Mouse (Mus musculus) brain, embryonic 14.5 days (tissue): ENCODE measurements around the gene Wdr83os. TPM values are rescaled to one million over a fixed set of nuclear protein-coding genes. Genes with fewer than 3 reads are reported as not detected.

Experiments used
- DNase-seq: peaks from one replicate; pipeline ENCODE4 v3.0.0-alpha.2; 2011; ENCODE audit warnings: low read depth
- CTCF ChIP-seq: fragments of 200-500 bp; IDR thresholded peaks from 2 replicates; pipeline ENCODE4 v1.5.1; 2012; ENCODE audit warnings: inconsistent platforms, mild to moderate bottlenecking, moderate library complexity, borderline replicate concordance; ENCODE audit not compliant: insufficient read depth, insufficient read length; ENCODE audit errors: extremely low read depth
- POLR2A ChIP-seq: fragments of 200-500 bp; IDR thresholded peaks from 2 replicates; pipeline ENCODE4 v1.6.1; 2012; ENCODE audit warnings: mild to moderate bottlenecking, inconsistent platforms, borderline replicate concordance; ENCODE audit not compliant: poor library complexity, insufficient read depth, insufficient read length, severe bottlenecking; ENCODE audit errors: extremely low read depth
- polyA plus RNA-seq: library from polyadenylated mRNA; depleted of rRNA; stranded (reverse); fragments of >200 nt; gene quantifications from 2 replicates; pipeline ENCODE4 v1.2.3, GENCODE M21; 2012

The Wdr83os gene
- polyA plus RNA-seq, 1 experiment: 124 TPM

DNA sequence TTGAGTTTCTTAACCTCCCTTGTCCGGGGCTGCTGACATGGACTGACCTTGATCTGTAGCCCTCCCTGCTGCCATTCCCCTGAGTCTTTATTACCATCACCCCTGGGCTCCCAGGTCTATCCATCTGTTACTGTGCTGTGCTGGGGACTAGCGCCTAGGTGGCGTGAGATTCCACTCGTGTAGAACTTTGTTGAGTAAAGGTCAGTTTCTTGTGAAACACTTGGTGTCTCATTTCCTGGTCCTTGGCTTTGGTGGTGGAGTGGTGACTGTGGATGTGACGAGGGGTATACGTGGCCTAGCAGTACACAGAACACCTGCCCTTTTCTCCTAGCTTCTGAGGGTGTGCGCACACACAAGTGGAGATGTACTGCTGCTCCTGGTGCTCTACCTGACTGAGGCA lies 23.2 kb upstream of the Wdr83os start:
- no peak for DNase-seq
- TF ChIP-seq CTCF: no peak
- TF ChIP-seq POLR2A: no peak

DNA sequence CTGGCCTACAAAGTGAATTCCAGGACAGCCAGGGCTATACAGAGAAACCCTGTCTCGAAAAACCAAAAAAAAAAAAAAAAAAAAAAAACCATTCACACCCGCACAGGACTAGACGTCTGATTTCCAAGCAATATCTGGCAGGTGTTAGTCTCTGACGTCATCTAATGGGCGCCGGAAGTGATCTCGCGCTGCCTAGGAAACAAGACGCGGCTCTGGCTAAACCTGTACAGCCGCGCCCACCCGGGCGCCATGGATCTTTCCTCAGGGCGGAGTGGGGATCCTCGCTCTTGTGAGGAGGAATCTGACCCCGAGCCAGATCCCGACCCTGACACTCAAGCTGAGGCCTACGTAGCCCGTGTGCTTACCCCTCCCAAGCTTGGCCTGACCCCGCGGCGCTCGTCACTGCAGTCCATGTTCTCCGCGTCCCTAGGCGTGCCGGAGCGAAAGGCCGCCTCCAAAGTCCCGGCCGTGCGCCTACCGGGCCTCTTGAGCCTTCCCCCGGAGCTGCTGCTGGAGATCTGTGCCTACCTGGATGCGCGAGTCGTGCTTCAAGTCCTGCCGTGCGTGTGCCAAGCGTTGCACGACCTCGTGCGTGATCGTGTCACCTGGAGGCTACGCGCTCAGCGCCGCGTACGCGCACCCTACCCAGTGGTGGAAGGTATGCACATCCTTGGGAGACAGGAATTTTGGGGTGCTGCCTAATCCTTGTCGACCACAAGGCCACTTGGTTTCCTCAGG lies 20.5 kb upstream of the Wdr83os start, which contains the start of gene Fbxw9:
Gene Fbxw9 (plus strand): TSS at position 177 of the 738 bp plus-strand sequence.
- peak; percentile 98 for DNase-seq
- TF ChIP-seq CTCF (no peak), POLR2A (0 out of 2 replicates have a peak, but pooled peaks have one; percentile 25)

DNA sequence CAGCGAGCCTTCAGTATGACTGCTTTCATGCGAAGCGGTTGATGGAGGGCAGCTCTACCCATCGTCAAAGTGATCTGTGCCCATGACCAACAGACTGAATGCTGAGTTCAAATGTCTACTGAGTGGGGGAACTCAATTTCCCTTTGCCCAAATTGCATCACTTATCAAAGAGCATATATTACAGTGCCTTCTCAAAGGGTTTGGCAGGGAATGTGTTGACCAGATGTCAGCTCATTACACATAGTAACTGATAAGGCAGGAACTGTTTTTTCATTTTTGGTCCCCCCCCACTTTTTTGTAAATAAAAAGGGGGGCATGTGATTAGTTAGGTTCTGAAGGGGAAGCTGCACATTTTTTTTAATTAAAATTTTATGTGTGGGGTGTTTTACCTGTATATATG lies 17.9 kb upstream of the Wdr83os start:
- no peak for TF ChIP-seq CTCF
- TF ChIP-seq POLR2A: no peak
- DNase-seq: no peak

DNA sequence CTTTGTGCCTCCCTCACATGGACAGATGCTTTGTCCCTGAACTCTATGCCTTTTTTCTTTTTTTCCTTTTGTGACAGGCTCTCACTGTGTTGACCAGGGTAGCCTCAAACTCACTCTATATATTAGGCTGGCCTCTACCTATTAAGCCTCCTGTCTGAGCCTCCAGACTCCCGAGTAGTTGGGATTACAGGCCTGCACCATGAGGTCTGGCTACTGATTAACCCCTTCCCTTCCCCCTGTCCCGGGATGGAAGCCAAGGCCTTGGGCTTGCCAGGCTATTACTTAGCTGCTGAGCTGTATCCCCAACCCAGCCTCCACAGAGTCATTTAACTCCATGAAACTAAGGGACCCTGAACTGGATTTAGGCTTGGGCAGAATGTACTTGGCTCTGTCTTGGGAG lies 15.3 kb upstream of the Wdr83os start:
- no peak for TF ChIP-seq POLR2A
- no peak for DNase-seq

DNA sequence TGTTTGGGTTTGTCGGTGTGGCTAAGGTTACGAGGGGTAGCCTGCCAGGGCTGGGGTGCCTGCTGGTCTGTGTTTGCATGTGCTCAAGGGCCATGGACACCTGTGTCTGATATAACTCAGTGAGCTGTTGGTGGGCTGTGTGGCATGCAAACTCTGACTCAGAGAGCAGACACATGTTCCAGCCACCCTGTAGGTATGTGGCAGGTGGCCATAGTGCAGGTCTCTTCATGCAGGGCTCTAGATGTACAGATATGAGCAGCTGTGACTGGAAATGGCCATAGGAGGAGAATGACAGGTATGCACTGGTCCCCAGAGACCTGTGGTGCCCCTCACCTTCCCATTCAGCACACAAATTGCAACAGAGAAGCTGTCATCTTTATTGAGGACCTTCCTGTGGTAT lies 13.4 kb upstream of the Wdr83os start:
- no peak for DNase-seq

DNA sequence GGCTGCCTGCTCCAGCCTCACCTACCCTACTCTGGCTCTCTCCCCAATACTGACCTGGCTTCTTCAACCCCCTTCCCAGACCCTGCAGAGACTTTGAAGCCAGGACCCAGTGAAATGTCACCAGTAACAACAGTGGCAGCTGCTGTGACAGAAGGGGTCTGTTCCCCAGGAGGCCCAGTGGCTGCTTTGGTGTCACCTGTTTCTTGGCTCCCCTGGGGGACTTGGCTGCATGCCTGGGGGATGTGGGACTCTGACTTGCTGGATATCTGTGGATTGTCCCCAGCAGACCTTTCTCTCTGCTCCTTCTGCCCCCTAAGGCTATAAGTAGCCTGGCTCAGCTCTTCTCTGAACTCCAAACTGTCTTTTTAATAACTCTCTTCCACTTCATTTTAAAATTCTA lies 12.6 kb upstream of the Wdr83os start, which contains the start of gene Gm5741:
Gene Gm5741 (minus strand): TSS at position 1 of the 400 bp plus-strand sequence.
- TF ChIP-seq CTCF (no peak), POLR2A (no peak)
- DNase-seq: no peak

More for the DNA sequence above, 13.4 kb upstream of the Wdr83os start:
- TF ChIP-seq POLR2A: no peak
- TF ChIP-seq CTCF: no peak

DNA sequence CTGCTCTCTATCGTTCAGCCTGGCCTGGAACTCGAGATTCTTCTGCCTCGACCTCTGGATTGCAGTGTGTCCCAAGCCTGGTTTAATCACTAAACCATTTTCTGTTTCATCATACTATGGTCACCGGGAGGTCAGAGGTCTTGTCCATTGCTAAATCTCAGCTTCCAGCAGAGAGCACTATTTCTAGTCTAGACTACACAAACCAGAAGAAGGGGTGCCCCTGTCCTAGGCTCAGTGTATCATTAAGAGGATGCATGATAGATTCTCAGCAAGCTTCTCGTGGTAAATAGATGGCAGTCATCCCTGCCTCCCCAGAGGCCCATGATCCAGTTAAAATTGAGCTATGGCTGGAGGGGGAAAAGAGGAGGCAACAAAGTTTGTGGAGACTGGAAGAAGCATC lies 9.5 kb upstream of the Wdr83os start:
- no peak for DNase-seq
- TF ChIP-seq POLR2A: no peak

DNA sequence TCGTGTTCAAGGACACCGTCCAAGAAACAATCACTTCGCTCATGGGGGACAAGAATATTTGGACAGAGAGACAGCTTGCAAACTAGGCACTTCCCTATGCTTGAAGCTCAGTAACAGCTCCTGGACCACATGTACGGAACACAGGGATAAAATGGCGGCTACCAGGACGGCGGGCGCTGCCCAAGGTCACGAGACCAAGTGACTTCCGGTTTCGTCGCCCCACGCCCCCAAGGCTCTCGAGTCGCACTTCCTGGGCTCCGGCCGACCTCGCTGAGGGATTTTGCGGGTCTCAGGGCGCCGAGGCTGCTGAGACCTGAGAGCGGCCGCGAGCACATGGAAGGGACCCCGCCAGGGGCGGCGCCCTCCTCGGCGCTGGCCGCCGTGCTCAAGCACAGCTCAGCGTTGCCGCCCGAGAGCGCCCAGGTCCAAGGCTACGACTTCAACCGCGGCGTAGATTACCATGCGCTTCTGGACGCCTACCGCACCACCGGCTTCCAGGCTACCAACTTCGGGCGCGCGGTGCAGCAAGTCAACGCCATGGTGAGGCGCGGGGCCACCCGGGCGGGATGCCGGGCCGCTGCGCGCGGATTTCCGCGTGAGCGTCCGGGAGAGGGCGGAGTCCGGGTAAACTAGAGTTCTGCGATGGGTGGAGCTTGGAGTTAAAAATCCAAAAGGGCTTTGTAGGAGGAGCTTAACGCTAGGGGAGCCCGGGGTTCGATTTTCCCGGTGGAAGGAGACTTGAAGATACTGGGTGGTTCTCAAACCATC lies 8.8 kb upstream of the Wdr83os start, which contains the start of gene Dhps:
Gene Dhps (plus strand): TSS at position 244 of the 768 bp plus-strand sequence.
- TF ChIP-seq POLR2A: peak; percentile 64
- no peak for TF ChIP-seq CTCF

DNA sequence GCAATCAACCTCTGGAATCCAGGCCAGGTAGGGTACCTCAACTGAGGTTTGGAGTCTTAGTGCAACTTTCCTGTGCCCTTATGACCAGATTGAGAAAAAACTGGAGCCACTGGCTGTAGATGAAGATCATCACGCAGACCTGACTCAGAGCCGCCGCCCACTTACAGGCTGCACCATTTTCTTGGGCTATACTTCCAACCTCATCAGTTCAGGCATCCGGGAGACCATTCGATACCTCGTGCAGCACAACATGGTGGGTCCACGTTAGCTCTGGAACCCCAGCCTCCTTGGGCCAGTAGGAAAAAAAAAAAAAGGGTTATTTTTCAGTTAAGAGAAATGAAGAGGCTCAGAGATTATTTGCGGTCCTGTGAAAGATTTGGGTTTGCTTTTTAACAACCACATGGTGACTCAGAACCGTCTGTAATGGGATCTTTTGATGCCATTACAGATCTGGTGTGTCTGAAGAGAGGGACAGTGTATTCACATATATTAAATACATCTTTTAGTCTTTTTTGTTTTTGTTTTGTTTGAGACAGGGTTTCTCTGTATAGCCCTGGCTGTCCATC lies 8.1 kb upstream of the Wdr83os start:
- no peak for DNase-seq
- TF ChIP-seq CTCF (no peak), POLR2A (no peak)

More for the DNA sequence above, 8.8 kb upstream of the Wdr83os start, which contains the start of gene Dhps:
- peak; percentile 97 for DNase-seq

DNA sequence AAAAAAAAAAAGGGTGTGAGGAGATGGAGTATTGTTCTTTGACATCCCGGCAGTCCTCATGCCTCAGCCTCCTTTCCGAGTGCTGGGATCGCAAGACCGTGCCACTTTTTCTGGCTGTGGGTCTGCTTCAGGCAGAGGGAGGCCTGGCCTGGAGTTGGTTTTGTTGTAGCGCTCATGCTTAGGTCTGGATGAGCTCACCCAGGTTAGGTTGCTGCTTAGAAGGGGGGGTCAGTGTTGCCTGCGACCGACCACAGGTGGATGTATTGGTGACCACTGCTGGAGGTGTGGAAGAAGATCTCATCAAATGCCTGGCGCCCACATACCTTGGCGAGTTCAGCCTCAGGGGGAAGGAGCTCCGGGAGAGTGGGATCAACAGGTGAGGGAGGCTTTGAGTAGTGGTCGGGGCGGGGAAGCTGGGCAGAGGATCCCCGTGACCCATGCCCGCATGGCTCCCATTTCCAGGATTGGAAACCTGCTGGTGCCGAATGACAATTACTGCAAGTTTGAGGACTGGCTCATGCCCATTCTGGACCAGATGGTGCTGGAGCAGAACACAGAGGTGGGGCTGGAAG lies 7.4 kb upstream of the Wdr83os start:
- DNase-seq: no peak
- TF ChIP-seq POLR2A (no peak), CTCF (no peak)

DNA sequence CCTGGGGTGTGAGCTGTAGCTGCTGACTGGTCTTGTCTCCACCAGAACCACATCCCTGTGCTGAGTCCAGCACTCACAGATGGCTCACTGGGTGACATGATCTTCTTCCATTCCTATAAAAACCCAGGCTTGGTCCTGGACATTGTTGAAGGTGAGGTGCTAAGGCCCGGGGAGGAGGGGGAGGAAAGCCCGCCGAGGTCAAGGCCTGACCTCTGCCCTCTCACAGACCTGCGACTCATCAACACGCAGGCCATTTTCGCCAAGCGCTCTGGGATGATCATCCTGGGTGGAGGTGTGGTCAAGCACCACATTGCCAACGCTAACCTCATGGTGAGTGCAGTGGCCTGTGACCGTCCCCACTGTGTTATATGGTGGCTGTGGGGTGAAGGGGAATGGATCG lies 6.4 kb upstream of the Wdr83os start:
- no peak for DNase-seq
- TF ChIP-seq CTCF: no peak
- TF ChIP-seq POLR2A: no peak

DNA sequence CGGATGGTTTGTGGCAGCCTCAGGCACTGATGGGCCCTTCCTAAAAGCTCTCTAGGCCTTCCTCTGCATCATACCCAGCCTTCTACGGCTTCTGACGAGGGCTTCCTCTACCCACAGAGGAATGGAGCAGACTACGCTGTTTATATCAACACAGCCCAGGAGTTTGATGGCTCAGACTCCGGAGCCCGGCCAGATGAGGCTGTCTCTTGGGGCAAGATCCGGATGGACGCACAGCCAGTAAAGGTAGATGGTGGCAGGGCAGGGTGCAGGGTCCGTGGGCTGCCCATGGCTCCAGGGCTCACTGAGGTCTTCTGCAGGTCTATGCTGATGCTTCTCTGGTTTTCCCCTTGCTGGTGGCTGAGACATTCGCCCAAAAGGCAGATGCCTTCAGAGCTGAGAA lies 5.9 kb upstream of the Wdr83os start:
- no peak for TF ChIP-seq CTCF
- DNase-seq: no peak

DNA sequence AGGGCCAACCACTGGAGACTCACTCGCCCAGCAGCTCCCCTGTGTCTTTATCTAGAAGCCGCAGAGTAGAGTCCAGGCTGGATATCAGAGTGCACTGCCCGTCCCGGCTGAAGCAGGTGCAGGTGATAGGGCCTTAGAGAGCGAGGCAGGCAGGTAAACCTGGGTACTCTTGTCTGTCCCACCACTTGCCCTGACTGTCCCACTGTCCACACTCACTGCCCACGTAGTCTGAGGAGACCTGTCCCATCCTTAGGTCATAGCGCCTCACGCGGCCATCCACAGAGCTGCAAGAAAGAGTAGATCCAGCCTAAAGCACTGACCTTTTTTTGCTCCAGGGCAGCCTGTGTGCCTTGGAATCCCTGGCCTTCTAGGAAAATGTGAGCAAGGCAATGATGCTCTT lies 4.5 kb upstream of the Wdr83os start:
- no peak for DNase-seq
- TF ChIP-seq POLR2A: no peak
- TF ChIP-seq CTCF: peak; percentile 57; the same call in 1 of the 2 replicates
